Mouse (Mus musculus) liver, embryonic 14.5 days (tissue): Measurements from ENCODE around the gene Plpp6.

ENCODE experiments used
- CTCF ChIP-seq: IDR thresholded peaks from 2 replicates; pipeline ENCODE4 v1.5.1; 2016; ENCODE audit warnings: antibody characterized with exemption, low read depth, control low read depth
- EP300 ChIP-seq: IDR thresholded peaks from 2 replicates; pipeline ENCODE4 v1.6.1; 2016; ENCODE audit warnings: antibody characterized with exemption, low read depth

GRCm38 (mm10) chr19:28995366-28995765 lies 31.6 kb downstream of the Plpp6 start:
- TF ChIP-seq CTCF, result no peak
- TF ChIP-seq EP300, result no peak
